Mouse (Mus musculus) cortical plate, adult 2 months (tissue): ENCODE results near the gene Gpr101. TPM values are rescaled to one million over a fixed set of nuclear protein-coding genes. Genes with fewer than 3 reads are reported as not detected.

Source experiments
- H3K27ac ChIP-seq: fragments of 200-500 bp; 2 replicates; pipeline ENCODE4 v1.5.1; 2012; ENCODE audit warnings: low read length, control low read depth, inconsistent platforms; ENCODE audit not compliant: insufficient read depth
- H3K4me1 ChIP-seq: fragments of 200-500 bp; 2 replicates; pipeline ENCODE4 v1.6.1; 2011; ENCODE audit warnings: low read length; ENCODE audit not compliant: control insufficient read depth, insufficient read depth
- H3K4me3 ChIP-seq: fragments of 200-500 bp; 2 replicates; pipeline ENCODE4 v1.5.1; 2011; ENCODE audit warnings: mild to moderate bottlenecking, low read length, control low read depth; ENCODE audit not compliant: insufficient read depth
- CTCF ChIP-seq: fragments of 200-500 bp; IDR thresholded peaks from 2 replicates; pipeline ENCODE4 v1.5.1; 2011; ENCODE audit warnings: mild to moderate bottlenecking, control low read depth, low read length; ENCODE audit not compliant: insufficient read depth; ENCODE audit errors: extremely low read depth
- POLR2A ChIP-seq: fragments of 200-500 bp; IDR thresholded peaks from 2 replicates; pipeline ENCODE4 v1.6.1; 2011; ENCODE audit warnings: mild to moderate bottlenecking, low read length, control low read depth; ENCODE audit not compliant: insufficient read depth; ENCODE audit errors: extremely low read depth
- polyA plus RNA-seq: library from polyadenylated mRNA; depleted of rRNA; stranded (reverse); fragments of >200 nt; gene quantifications from 2 replicates; pipeline ENCODE4 v1.2.3, GENCODE M21; 2012; rRNA removed

Gpr101 gene
- polyA plus RNA-seq: 0.23 TPM in 2 replicates

DNA sequence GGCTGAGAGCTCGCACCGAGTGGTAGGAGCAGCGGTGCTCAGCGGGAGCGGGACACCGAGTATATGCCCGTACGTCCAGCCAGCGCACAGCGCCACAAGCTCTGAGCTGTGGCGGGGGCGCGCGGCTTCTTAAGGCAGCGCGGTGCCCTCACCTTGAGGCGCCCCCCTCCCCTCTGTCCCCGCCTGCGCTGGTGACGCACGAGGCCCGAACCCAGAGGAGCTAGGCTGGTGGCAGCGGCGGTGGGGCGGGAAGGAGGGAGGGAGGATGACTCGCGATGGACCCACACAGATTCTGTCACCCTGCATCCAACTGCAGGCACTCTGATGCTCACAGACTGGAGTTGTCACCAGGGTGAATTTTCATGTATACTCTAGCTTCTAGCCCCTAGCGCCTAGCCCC is at the start of gene Gpr101:
Gpr101 (minus strand) TSS at position 124 of the 400 bp plus-strand sequence.
- H3K27ac ChIP-seq: no peak within 1 kb of the TSS
- no peaks in the 10 kb centered on the region for H3K4me1 ChIP-seq
- peak within 1 kb of the TSS; percentile 31 for H3K4me3 ChIP-seq
- TF ChIP-seq POLR2A (no peak), CTCF (no peak)

DNA sequence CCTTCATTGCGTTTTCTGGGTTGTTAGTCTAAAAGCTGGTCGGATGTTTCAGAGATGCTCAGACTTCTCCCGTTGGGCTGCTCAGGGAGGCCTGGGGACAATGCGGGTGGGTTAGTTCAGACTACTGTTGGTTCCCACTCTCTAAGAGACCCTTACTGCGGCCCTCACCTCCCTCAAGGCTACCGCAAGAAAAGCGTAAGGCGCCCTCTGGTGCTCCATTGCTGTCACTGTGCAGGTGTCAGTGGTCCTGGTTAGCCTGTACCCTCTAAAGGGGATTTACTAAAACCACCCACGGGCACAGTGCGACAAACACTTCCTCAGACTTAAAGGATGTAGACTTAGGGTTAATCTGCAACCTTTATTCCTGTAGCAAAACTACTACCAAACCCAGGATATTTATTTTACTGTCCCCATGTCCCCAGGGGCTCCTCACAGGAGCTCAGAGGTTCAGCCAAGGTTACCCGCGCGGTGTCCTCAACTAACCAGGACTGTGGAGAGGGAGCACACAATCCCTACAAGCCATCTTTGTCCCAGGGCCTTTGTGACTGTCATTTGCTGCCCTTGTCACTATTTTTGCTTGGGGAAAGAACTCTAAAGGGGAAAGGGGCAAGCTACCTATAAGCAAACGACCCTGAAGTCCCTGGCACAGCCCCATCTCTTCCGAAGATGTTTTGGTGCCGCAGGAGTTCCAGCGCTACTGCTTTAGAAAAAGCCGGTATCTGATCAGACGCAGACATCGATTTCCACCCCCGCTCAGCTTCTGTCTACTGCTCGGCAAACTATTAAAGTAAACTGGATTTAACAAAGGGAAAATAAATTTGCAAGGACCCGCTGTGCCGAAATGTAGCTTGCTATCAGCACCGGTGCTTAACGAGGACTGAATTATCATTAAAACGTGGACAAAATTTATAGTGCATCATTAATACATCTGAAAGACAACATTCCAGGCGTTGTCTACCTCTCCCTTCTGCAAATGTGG is 17.8 kb upstream of the Gpr101 start:
- TF ChIP-seq CTCF (no peak), POLR2A (no peak)
- H3K27ac ChIP-seq: no peak overlapping the region
- no peak overlapping the region for H3K4me3 ChIP-seq

DNA sequence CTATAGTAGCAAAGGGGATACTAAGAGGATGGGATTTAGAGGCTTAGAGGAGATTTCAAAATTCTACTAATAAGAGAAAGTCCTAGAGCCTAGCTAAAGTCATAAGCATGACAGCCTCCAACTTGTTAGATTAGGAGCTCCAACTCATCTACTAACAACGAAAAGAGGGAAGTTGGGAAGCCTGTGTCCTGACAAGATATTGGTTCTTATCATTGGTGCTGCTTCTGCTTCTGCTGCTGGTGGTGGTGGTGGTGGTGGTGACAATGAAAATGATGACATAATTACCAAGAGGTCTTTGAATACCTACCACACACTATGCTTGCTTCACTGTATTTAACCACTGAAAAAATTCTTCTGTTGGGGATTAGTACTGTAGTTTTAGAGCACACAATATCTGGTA is 2.7 kb upstream of the Gpr101 start:
- no peak overlapping the region for H3K4me3 ChIP-seq

More for the DNA sequence above, 17.8 kb upstream of the Gpr101 start:
- no peaks in the 10 kb centered on the region for H3K4me1 ChIP-seq

More for the DNA sequence above, 2.7 kb upstream of the Gpr101 start:
- TF ChIP-seq POLR2A (no peak), CTCF (no peak)
- H3K4me1 ChIP-seq: no peaks in the 10 kb centered on the region
- no peak overlapping the region for H3K27ac ChIP-seq

Other genes with a start within 250 kb of the Gpr101 start
- gene Arhgef6, start 165.0 kb downstream of the Gpr101 start, polyA plus RNA-seq: 13.4 and 17.1 TPM in 2 replicates
- gene Rbmx, start 110.7 kb downstream of the Gpr101 start, polyA plus RNA-seq: 54.3 and 58.8 TPM in 2 replicates
- not detected in 2 replicates for gene Gm364, start 94.6 kb downstream of the Gpr101 start, polyA plus RNA-seq